Mouse (Mus musculus): ENCODE results near the gene Phgr1.

Phgr1 gene

GRCm38 (mm10) chr2:118822800-118823199 lies 50.2 kb downstream of the Phgr1 start:
- DNase-seq (ENCODE audit: low spot score in 2 of 2): no peak

GRCm38 (mm10) chr2:118824396-118824795 lies 51.8 kb downstream of the Phgr1 start:
- DNase-seq (ENCODE audit: low spot score in 2 of 2): no peak

All from cerebellum, postnatal 4 days (tissue).